Comparison of ENCODE assay signal across 8 mouse cellular contexts in genomic region chr5:130080051-130080681, GRCm38 (mm10). TPM values are rescaled to one million over a fixed set of nuclear protein-coding genes. Genes with fewer than 3 reads are reported as not detected.
DNase-seq lines count a peak whose midpoint lies in the region; ATAC-seq lines count a peak whose summit lies in the region.

No protein-coding gene starts in this region.

- H3K27me3 ChIP-seq in intestine, embryonic 16.5 days (replicated peaks; ENCODE audit: control insufficient read depth, insufficient read depth, low read length): no peaks in the 10 kb centered on the region
- no peaks in the 10 kb centered on the region for H3K27me3 ChIP-seq in neural tube, embryonic 13.5 days

- no peaks in the 10 kb centered on the region for H3K36me3 ChIP-seq in intestine, embryonic 16.5 days (ENCODE audit: control insufficient read depth, insufficient read depth, low read length)
- peaks cover 5% of the 10 kb centered on the region for H3K36me3 ChIP-seq in neural tube, embryonic 13.5 days

- H3K4me3 ChIP-seq in intestine, embryonic 16.5 days (ENCODE audit: low read length): peak overlapping the region; percentile 74
- H3K4me3 ChIP-seq in neural tube, embryonic 13.5 days: peak overlapping the region; percentile 73

- WGBS in intestine, embryonic 16.5 days: 78% methylated on average over 16 of the region's 16 CpGs
- 77% methylated on average over 16 of the region's 16 CpGs for whole genome bisulfite sequencing in neural tube, embryonic 13.5 days

- H3K9ac ChIP-seq in intestine, embryonic 16.5 days (ENCODE audit: low read depth, low read length): peak overlapping the region; percentile 87
- H3K9ac ChIP-seq in neural tube, embryonic 13.5 days: peak overlapping the region; percentile 88

- peak overlapping the region; percentile 90 for H3K4me2 ChIP-seq in intestine, embryonic 16.5 days (ENCODE audit: low read depth, low read length)
- peak overlapping the region; percentile 61 for H3K4me2 ChIP-seq in neural tube, embryonic 13.5 days

- H3K4me1 ChIP-seq in intestine, embryonic 16.5 days (ENCODE audit: control insufficient read depth, insufficient read depth, low read length): peaks cover 14% of the 10 kb centered on the region
- peaks cover 15% of the 10 kb centered on the region for H3K4me1 ChIP-seq in neural tube, embryonic 13.5 days (replicated peaks)

- H3K27ac ChIP-seq in intestine, embryonic 16.5 days (ENCODE audit: low read length): no peak overlapping the region
- no peak overlapping the region for H3K27ac ChIP-seq in neural tube, embryonic 13.5 days (replicated peaks)

- DNase-seq in cerebellum, postnatal 10 days: peak; percentile 41 to 43
- no peak for DNase-seq in cerebellum, postnatal 4 days (ENCODE audit: low spot score in 2 of 2)
- DNase-seq in thymus, postnatal 14 days: peak; percentile 30
- no peak for DNase-seq in thymus, postnatal 25 days
- no peak for DNase-seq in gastrocnemius, postnatal 4 days (ENCODE audit: low spot score in 2 of 2)
- no peak for DNase-seq in frontal cortex, postnatal 36 days (ENCODE audit: low spot score in 2 of 2)

- no peaks in the 10 kb centered on the region for H3K9me3 ChIP-seq in intestine, embryonic 16.5 days (ENCODE audit: control insufficient read depth, low read length)
- no peaks in the 10 kb centered on the region for H3K9me3 ChIP-seq in neural tube, embryonic 13.5 days

- ATAC-seq in intestine, embryonic 16.5 days: no peak
- no peak for ATAC-seq in neural tube, embryonic 13.5 days (ENCODE audit: low read depth)

RNA-seq across cellular contexts. Expression of gene Tpst1, which starts 7.0 kb away (rescaled TPM):
- 46.4 and 51.7 TPM in 2 replicates for polyA plus RNA-seq in intestine, embryonic 16.5 days (2015; fragmentation: Nextera tagmentation; extraction: Ambion mirVana)
- polyA plus RNA-seq in neural tube, embryonic 13.5 days (2015; fragmentation: Nextera tagmentation; extraction: Ambion mirVana): 56.7 and 59.0 TPM in 2 replicates
- total RNA-seq in gastrocnemius, postnatal 4 days (2021): 10 to 100 TPM; 40.6 to 41.8 TPM

RNA-seq across cellular contexts. Expression of gene Crcp, which starts 51.1 kb away (rescaled TPM):
- polyA plus RNA-seq in intestine, embryonic 16.5 days (2015; fragmentation: Nextera tagmentation; extraction: Ambion mirVana): 37.2 and 38.7 TPM in 2 replicates
- polyA plus RNA-seq in neural tube, embryonic 13.5 days (2015; fragmentation: Nextera tagmentation; extraction: Ambion mirVana): 70.1 and 80.1 TPM in 2 replicates
- 10 to 100 TPM; 14.4 to 16.3 TPM for total RNA-seq in gastrocnemius, postnatal 4 days (2021)

RNA-seq across cellular contexts. Expression of gene Asl, which starts 51.1 kb away (rescaled TPM):
- 74.1 and 89.4 TPM in 2 replicates for polyA plus RNA-seq in intestine, embryonic 16.5 days (2015; fragmentation: Nextera tagmentation; extraction: Ambion mirVana)
- 40.3 and 44.4 TPM in 2 replicates for polyA plus RNA-seq in neural tube, embryonic 13.5 days (2015; fragmentation: Nextera tagmentation; extraction: Ambion mirVana)
- total RNA-seq in gastrocnemius, postnatal 4 days (2021): 10 to 100 TPM; 13.0 to 14.8 TPM

Comparison
In these comparisons a context has a peak if more than half of its experiments do, and no peak if none do; other contexts are left out.
1. DNase-seq: peak in cerebellum, postnatal 10 days (2 of 2) and thymus, postnatal 14 days (single experiment); none in cerebellum, postnatal 4 days (0 of 2), thymus, postnatal 25 days (single experiment), gastrocnemius, postnatal 4 days (0 of 2) and frontal cortex, postnatal 36 days (0 of 2).